Mouse (Mus musculus) neural tube, embryonic 12.5 days (tissue): Measurements from ENCODE around the gene Gm28042. TPM values are rescaled to one million over a fixed set of nuclear protein-coding genes. Genes with fewer than 3 reads are reported as not detected.

Source experiments
- ATAC-seq: fragments of 200-750 bp; cut with Nextera tagmentation; 2 replicates; pipeline ENCODE4 v1.8.0; 2017; ENCODE audit warnings: low read depth, mild to moderate bottlenecking, moderate TSS enrichment, moderate library complexity; ENCODE audit not compliant: low FRiP score
- H3K27ac ChIP-seq: fragments of 300-500 bp; sonication (generic); 2 replicates; pipeline ENCODE4 v1.5.1; 2016
- H3K27me3 ChIP-seq: fragments of 300-500 bp; sonication (generic); replicated peaks from 2 replicates; pipeline ENCODE4 v1.6.1; 2016; ENCODE audit warnings: mild to moderate bottlenecking
- H3K36me3 ChIP-seq: fragments of 300-500 bp; sonication (generic); 2 replicates; pipeline ENCODE4 v1.6.1; 2016; ENCODE audit warnings: mild to moderate bottlenecking
- H3K4me1 ChIP-seq: fragments of 300-500 bp; sonication (generic); 2 replicates; pipeline ENCODE4 v1.6.1; 2016
- H3K4me2 ChIP-seq: fragments of 300-500 bp; sonication (generic); replicated peaks from 2 replicates; pipeline ENCODE4 v1.6.1; 2016; ENCODE audit warnings: mild to moderate bottlenecking
- H3K4me3 ChIP-seq: fragments of 300-500 bp; sonication (generic); 2 replicates; pipeline ENCODE4 v1.5.1; 2016
- H3K9ac ChIP-seq: fragments of 300-500 bp; sonication (generic); 2 replicates; pipeline ENCODE4 v1.6.1; 2016; ENCODE audit warnings: mild to moderate bottlenecking
- H3K9me3 ChIP-seq: fragments of 300-500 bp; sonication (generic); 2 replicates; pipeline ENCODE4 v1.6.1; 2016; ENCODE audit warnings: mild to moderate bottlenecking
- WGBS: fragments of 180-500 bp; shearing (Covaris S2); methylation state at CpG from one replicate; pipeline ENCODE4 v1.1.7; 2016; 5-methylcytosine and 5-hydroxymethylcytosine counted together
- microRNA-seq: library from miRNA; unstranded; fragments of <30 nt; microRNA quantifications from one replicate; pipeline ENCODE4, GENCODE M21; 2017
- polyA plus RNA-seq: library from polyadenylated mRNA; unstranded; fragments of >200 nt; fragmentation: Nextera tagmentation; extraction: Ambion mirVana; gene quantifications from 2 replicates; pipeline ENCODE4 v1.2.1, GENCODE M21; 2016

Gm28042 gene
- polyA plus RNA-seq, 1 experiment from 2014 or later, result 6.3 TPM

GRCm38 (mm10) chr2:120090979-120091378 lies 63.7 kb downstream of the Gm28042 start:
- H3K27me3 ChIP-seq, result no peaks in the 10 kb centered on the region
- WGBS, result 94% methylated on average over 17 of the region's 17 CpGs
- H3K9ac ChIP-seq, result no peak overlapping the region
- no peaks in the 10 kb centered on the region for H3K4me1 ChIP-seq
- H3K9me3 ChIP-seq, result no peaks in the 10 kb centered on the region
- no peak overlapping the region for H3K27ac ChIP-seq
- ATAC-seq, result no peak
- no peak overlapping the region for H3K4me3 ChIP-seq
- no peak overlapping the region for H3K4me2 ChIP-seq
- H3K36me3 ChIP-seq, result no peaks in the 10 kb centered on the region

Small RNA genes lying within 50 kb of the gene (microRNA-seq; reads per million reads assigned to microRNA genes)
- gene Mir7665, result not detected

Other genes starting within 250 kb of the Gm28042 start
- 28.8 and 29.4 TPM in 2 replicates for gene Rpap1, start 240.0 kb upstream of the Gm28042 start, polyA plus RNA-seq
- 20.7 and 21.0 TPM in 2 replicates for gene Tyro3, start 229.8 kb upstream of the Gm28042 start, polyA plus RNA-seq
- 27.2 and 31.1 TPM in 2 replicates for gene Mga, start 130.3 kb upstream of the Gm28042 start, polyA plus RNA-seq
- gene Mapkbp1, start 54.8 kb upstream of the Gm28042 start, polyA plus RNA-seq, result 3.2 and 4.6 TPM in 2 replicates
- gene Jmjd7, start within 50 bp of the Gm28042 start, polyA plus RNA-seq, result 24.6 and 25.1 TPM in 2 replicates
- gene Pla2g4b, start 5.9 kb downstream of the Gm28042 start, polyA plus RNA-seq, result 4.6 and 4.9 TPM in 2 replicates
- gene Ehd4, start 127.1 kb downstream of the Gm28042 start, polyA plus RNA-seq, result 19.1 and 19.6 TPM in 2 replicates
- 0.10 and 0.13 TPM in 2 replicates for gene Pla2g4e, start 217.8 kb downstream of the Gm28042 start, polyA plus RNA-seq